Mouse (Mus musculus) bone marrow macrophage, adult 2 months (primary cell): Measurements from ENCODE around the gene Clpsl2.

Source experiments
- CTCF ChIP-seq: IDR thresholded peaks from 2 replicates; pipeline ENCODE4 v1.5.1; 2012; ENCODE audit warnings: low read depth, mild to moderate bottlenecking, low read length, moderate library complexity
- POLR2A ChIP-seq: IDR thresholded peaks from 2 replicates; pipeline ENCODE4 v1.6.1; 2012; ENCODE audit warnings: mild to moderate bottlenecking, low read depth, low read length, borderline replicate concordance

- TF ChIP-seq CTCF (no peak), POLR2A (no peak)
Observed at GRCm38 (mm10) chr17:28571868-28572267, 22.7 kb downstream of the Clpsl2 start.
